Mouse (Mus musculus): ENCODE measurements around the gene Ift81. TPM values are rescaled to one million over a fixed set of nuclear protein-coding genes. Genes with fewer than 3 reads are reported as not detected.

The Ift81 gene
- total RNA-seq, 2 experiments from 2014 or later = 36.0 to 38.4 TPM

DNA sequence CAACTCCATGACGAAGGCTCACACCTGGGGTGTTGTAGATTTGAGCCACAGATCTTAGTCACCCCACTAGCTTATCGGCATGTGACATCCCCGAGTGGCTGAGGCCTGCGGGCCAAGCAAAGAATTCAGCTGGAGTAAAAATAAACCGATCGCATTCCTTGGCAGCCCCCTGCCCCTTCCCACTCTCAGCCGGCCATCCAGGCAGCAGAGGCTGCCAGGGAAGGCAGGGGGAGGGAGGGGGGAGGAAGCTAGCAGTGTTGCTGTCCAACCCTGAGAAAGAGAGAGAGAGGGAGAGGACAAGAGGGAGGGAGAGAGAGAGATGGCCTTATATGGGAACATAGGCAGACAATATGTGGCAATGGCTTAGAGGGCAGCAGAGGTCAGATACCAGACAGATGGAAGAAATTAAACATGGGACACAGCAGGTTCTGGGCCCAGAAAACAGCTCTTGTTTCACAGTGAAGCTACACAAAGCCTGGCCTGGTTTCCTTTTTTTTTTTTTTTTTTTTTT is 7.1 kb upstream of the Ift81 start:
- H3K27ac ChIP-seq = peak overlapping the region; percentile 65
- TF ChIP-seq CTCF (conservative IDR thresholded peaks at IDR 0.05) = no peak
- DNase-seq (ENCODE audit: low spot score in 2 of 2) = no peak
- no peak overlapping the region for H3K4me3 ChIP-seq

DNA sequence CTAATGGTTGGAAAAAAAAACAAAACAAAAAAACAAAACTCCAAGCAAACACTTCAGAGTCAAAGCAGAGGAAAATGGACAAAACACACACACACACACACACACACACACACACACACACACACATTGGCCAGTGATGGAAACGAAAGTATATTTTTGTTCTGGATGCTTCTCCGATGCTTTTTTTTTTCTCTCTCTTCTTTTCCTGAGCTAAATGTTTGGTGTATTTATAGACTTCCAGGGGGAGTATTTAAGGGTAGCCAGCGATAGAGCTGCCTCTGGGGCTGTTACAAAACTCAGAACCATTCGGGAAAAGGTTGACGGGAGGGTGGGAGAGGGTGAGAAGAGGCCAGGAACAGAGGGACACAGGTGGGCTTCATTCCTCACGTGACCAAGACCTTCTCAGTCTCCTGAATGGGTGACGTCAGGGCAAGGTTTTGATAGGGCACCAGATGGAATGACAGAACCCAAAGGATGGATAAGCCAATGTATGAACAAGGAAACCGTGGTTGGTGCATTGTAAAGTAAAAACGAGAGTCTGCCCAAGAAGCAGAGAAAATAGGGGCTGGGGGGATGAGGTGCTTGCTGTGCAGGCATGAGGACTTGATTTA is 5.5 kb upstream of the Ift81 start:
- no peak for DNase-seq (ENCODE audit: low spot score in 2 of 2)
- TF ChIP-seq CTCF (conservative IDR thresholded peaks at IDR 0.05) = no peak
- Histone ChIP-seq H3K4me3 (no peak overlapping the region), H3K27ac (peak overlapping the region; percentile 43; the same call in 1 of the 2 replicates)

DNA sequence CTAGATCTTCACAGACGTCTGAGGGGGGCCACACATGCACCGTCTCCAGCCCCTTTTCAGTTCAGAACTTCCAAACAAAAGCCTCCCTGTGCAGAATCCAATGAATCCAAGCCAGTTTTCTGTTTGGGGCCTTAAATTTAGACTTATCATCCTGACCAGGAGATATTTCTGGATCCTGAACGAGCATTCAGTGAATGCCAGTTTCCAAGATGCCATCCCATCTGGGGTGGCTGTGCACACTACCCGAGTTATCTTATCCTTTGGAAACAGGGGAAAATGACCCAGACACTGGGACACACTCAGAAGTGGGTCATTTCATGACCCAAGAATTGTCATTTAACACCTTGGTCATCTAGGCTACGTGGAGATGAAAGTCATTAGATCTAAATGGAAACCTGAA is 3.4 kb upstream of the Ift81 start:
- Histone ChIP-seq H3K27ac (peak overlapping the region; percentile 67; the same call in 1 of the 2 replicates), H3K4me3 (no peak overlapping the region)
- no peak for TF ChIP-seq CTCF (conservative IDR thresholded peaks at IDR 0.05)
- peak in 1 of 2 experiments; percentile 23 for DNase-seq (ENCODE audit: low spot score in 2 of 2)

DNA sequence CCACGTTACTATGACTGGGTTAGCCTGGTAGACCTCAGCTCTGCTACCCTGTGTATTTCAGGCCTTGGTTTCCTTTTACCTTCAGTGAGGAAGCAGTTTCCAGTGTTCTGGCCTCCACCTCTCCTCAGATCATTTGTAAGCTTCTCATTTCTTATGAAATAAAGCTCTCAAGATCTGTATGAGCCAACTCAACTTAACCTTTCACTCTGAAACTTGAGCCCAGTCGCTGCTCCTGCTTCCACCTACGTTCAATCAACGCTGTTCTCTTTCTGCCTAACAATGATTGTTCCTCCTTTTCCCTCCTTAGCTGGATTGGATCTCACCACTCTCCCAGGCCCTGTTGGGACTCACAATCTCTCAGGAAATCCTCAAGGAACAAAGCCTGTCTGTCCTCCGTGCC is 2.7 kb downstream of the Ift81 start:
- no peak for DNase-seq (ENCODE audit: low spot score in 2 of 2)
- peak overlapping the region; percentile 28 for H3K27ac ChIP-seq
- no peak for TF ChIP-seq CTCF (conservative IDR thresholded peaks at IDR 0.05)
- no peak overlapping the region for H3K4me3 ChIP-seq

DNA sequence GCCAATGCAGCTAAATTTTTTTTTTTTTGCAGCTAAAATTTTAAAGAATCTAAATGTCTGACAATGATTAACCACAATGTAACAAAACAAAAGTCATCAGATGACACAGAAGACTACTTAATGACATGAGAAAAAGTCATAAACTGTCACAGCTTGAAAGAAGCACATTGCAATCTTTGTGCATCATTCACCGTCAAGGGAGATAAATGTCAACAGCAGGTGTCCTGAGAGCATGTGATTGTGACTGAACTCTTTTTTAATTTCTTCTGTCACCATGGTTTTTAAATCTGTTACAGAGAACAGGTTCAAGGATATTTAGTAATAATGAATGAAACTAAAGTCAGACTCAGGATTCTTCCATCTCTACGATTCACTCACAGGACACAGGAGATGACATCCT is 9.4 kb downstream of the Ift81 start:
- no peak overlapping the region for H3K4me3 ChIP-seq
- H3K27ac ChIP-seq = no peak overlapping the region
- TF ChIP-seq CTCF (conservative IDR thresholded peaks at IDR 0.05) = no peak
- no peak for DNase-seq (ENCODE audit: low spot score in 2 of 2)

- TF ChIP-seq CTCF (conservative IDR thresholded peaks at IDR 0.05) = peak; percentile 34
- H3K27ac ChIP-seq = peak overlapping the region; percentile 54; the same call in 1 of the 2 replicates
- H3K4me3 ChIP-seq = no peak overlapping the region
- no peak for DNase-seq (ENCODE audit: low spot score in 2 of 2)
Measured at GRCm38 (mm10) chr5:122602233-122602632, 12.1 kb downstream of the Ift81 start.

GRCm38 (mm10) chr5:122595470-122595869 is 18.8 kb downstream of the Ift81 start:
- Histone ChIP-seq H3K4me3 (no peak overlapping the region), H3K27ac (no peak overlapping the region)
- no peak for TF ChIP-seq CTCF (conservative IDR thresholded peaks at IDR 0.05)
- no peak for DNase-seq (ENCODE audit: low spot score in 2 of 2)

DNA sequence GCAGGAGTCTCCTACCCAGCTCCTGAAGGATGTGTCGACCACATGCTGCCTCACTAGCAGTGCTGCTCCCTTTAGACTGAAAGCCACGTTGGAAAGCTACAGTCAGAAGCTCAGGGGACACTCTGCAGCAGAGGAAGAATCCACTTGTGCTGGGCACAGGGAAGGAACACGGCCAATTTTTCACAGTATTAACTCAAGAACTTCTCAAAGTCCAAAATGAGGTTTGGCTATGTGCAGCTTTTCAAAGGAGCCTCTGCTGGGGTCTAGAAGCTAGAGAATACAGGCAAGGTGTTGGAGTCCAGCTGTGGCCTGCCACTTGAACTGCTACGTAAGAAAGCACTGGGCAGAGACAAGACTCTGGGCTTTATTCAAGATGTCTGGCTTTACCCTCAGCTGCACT is 24.4 kb downstream of the Ift81 start:
- no peak for DNase-seq (ENCODE audit: low spot score in 2 of 2)
- TF ChIP-seq CTCF (conservative IDR thresholded peaks at IDR 0.05) = no peak
- Histone ChIP-seq H3K27ac (peak overlapping the region; percentile 64; the same call in 1 of the 2 replicates), H3K4me3 (no peak overlapping the region)

DNA sequence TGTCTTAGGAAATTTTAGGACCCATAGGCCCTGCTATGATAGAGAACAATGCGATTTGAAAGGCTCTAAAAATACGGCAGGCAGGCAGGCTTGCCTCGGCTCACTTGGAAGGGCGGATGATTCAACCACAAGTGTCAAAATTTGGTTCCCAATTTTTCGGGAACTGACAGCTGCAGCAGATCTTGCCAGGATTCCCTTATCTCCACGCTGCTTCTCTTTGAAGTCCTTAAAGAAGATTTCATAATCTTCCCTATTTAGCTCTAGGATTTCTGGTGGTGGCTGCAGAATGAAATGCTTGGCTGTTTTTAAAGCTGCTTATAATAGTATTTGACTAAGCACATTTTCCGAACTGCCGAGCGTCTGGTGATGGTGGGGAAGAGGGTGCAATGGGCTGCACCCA is 28.8 kb downstream of the Ift81 start:
- DNase-seq (ENCODE audit: low spot score in 2 of 2) = peak; percentile 57 to 67
- Histone ChIP-seq H3K4me3 (no peak overlapping the region), H3K27ac (peak overlapping the region; percentile 73)
- no peak for TF ChIP-seq CTCF (conservative IDR thresholded peaks at IDR 0.05)

- Histone ChIP-seq H3K27ac (0 out of 2 replicates have a peak overlapping the region, but pooled peaks have one; percentile 73), H3K4me3 (no peak overlapping the region)
- no peak for TF ChIP-seq CTCF (conservative IDR thresholded peaks at IDR 0.05)
- DNase-seq (ENCODE audit: low spot score in 2 of 2) = no peak
Measured at GRCm38 (mm10) chr5:122584093-122584492, 30.2 kb downstream of the Ift81 start.

DNA sequence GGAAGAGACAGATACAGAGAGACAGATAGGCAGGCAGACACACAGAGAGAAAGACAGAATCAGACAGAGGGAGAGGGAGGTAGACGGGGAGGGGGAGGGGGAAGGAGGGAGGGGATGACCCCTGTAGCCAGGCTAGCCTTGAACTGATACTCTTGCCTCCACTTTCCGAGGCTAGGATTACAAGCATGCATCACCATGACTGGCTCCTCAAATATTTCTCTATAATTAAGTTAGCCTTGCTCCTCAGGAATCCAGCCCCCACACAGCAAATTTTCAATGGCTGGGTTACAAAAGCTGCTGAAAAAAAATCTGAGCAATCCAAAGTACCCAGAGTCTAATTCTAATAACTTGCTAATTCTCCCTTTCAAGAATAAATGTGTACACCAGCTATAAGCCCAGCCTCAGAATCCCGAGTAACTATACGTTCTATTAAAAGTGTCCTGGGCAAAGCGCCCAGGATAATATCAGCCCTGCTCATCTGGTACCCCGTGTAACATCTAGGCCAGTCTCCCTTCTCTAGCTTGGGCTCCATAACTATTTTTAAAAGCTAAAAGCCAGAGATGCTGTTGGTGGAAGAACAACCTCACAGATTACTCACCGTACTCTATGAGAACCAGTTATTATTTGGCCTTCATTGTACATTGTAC is 37.5 kb downstream of the Ift81 start:
- DNase-seq (ENCODE audit: low spot score in 2 of 2) = no peak
- H3K27ac ChIP-seq = no peak overlapping the region
- no peak overlapping the region for H3K4me3 ChIP-seq
- TF ChIP-seq CTCF (conservative IDR thresholded peaks at IDR 0.05) = no peak

- no peak for TF ChIP-seq CTCF (conservative IDR thresholded peaks at IDR 0.05)
- Histone ChIP-seq H3K4me3 (no peak overlapping the region), H3K27ac (no peak overlapping the region)
- no peak for DNase-seq (ENCODE audit: low spot score in 2 of 2)
Measured at GRCm38 (mm10) chr5:122572001-122572400, 42.3 kb downstream of the Ift81 start.

DNA sequence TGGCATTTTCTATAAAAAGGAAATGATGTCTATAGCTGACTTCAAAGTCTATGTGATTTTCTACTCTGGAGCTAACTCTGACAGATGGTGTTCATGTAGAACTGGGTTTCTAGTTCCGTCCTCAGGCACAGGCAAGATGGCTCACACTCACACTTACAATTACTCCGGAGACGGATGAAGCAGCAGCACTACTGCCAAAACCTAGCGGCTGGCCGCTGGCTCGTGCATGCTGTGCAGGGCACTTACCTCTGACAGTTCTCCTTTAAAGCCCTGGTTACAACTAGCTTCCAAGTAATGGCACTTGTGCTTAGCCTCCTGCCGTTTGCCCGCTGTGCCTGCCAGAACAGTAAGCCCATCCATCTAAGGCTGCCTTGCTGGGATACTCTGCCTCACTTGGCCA is 47.7 kb downstream of the Ift81 start:
- Histone ChIP-seq H3K4me3 (no peak overlapping the region), H3K27ac (peak overlapping the region; percentile 53)
- DNase-seq (ENCODE audit: low spot score in 2 of 2) = peak in 1 of 2 experiments; percentile 62
- TF ChIP-seq CTCF (conservative IDR thresholded peaks at IDR 0.05) = no peak; the same call in 1 of the 2 replicates

GRCm38 (mm10) chr5:122560654-122561053 is 53.7 kb downstream of the Ift81 start:
- no peak overlapping the region for H3K4me3 ChIP-seq
- no peak for DNase-seq (ENCODE audit: low spot score in 2 of 2)
- no peak overlapping the region for H3K27ac ChIP-seq
- no peak for TF ChIP-seq CTCF (conservative IDR thresholded peaks at IDR 0.05)

Measured in layer of hippocampus, adult 2 months (tissue).